Mouse (Mus musculus) heart, postnatal 0 days (tissue): Measurements from ENCODE around the gene Krt80.

Source experiments
- CTCF ChIP-seq: IDR thresholded peaks from 2 replicates; pipeline ENCODE4 v1.5.1; 2016; ENCODE audit warnings: antibody characterized with exemption, control low read depth, low read depth
- EP300 ChIP-seq: IDR thresholded peaks from 2 replicates; pipeline ENCODE4 v1.6.1; 2016; ENCODE audit warnings: antibody characterized with exemption, low read depth

DNA sequence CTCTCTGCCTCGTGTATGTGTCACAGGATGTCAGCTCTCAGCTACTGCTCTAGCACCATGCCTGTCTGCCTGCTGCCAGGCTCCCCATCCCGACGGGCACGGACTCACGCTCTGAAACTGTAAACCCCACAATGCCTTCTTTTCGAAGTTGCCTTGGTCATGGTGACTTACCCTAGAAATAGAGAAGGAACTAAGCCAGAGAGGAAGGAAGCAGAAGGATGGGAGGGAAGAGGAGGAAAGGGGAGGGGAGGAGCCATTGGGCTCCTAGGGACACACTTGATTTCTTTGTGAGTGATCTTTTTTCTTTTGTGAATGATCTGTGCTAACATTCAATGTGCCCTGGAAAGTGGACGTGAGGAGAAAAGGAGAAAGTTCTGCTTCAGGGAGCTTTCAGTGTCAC is 72.0 kb downstream of the Krt80 start:
- TF ChIP-seq CTCF, result no peak
- no peak for TF ChIP-seq EP300
